Mouse (Mus musculus): ENCODE results near the gene Lrig3.

Gene Lrig3

DNA sequence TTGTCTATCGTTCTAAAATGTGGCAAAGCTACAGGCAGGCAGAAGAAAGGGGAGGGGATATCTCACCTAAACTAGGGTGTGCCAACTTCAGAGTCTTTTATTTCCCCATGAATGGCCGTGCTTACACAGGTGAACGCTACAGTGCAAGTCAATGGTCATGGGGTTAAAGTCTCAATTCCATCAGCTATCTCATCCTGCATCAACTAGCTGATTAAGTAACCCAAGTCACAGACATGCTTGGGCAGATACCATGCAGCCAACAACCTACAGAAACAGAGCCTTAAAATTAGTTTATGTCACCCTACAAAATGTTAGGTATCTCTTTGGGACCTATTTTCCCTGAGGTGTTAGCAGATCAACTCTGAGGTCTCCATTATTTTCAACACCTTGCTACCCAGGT is 1.3 kb upstream of the Lrig3 start:
- DNase-seq (ENCODE audit: low read depth, low spot score) = no peak

DNA sequence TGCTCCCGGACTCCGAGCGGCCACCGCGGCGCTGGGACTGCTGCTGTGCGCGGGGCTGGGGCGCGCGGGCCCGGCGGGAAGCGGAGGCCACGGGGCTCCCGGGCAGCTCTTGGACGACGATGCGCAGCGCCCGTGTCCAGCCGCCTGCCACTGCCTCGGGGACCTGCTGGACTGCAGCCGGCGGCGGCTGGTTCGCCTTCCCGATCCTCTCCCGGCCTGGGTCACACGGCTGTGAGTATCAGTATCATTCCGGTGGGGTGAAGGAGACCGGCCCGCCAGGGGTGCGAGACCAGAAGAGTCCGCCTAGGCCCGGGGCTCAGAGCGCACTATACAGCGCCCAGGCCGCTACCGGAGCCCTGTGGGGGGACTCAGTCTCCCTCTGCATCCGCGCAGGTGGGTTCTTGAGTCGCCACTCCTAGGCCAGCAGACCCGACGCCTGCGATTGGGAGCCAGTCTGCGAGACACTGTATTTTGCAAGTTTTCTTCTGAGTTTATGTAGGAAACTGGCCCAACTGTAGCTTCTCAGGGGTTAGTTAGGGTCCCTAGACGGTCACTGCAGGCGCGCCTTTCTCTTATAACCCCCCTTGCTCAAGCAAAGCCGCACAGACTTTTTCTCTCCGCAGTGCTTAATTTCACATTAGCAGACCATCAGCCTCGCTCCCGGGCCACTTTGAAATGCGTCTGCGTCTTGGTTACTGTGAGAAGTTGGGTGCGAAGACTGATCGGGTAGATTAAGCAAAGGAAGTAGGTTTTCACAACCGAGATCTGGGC is 698 bp downstream of the Lrig3 start:
- no peak for DNase-seq (ENCODE audit: low read depth, low spot score)

DNA sequence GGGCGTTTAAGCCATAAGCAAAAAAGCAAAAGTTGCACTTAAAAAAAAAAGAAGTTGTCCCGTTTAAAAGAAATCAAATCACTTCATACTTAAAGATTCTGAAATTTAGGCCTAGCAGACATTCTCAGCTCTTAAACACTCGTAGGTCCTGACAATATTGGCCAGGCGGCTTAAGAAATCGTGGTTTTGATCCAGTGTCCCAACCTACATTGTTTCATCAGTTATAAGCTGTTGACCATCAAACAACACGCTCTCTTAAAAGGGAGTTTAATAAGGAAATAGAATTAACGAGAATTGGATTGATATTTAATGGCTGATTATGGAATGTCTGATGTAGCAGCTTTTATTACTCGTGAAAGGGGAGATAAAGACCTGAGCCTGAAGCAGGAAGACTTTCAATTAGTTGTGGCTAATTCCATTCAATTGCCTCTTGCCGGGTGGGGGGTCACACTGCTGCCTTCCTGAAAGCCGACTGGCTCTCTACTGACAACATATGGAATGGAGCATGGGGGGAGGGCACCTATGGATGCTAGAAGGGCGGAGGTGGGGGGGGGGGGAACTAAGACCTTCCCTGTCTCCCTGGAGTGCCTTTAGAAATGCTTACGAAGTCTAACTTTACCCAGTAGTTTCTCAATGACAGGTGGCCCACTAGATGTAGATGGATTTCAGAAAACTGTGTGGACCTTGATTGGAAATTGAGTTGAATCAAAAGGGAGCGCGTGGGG is 1.6 kb downstream of the Lrig3 start:
- DNase-seq (ENCODE audit: low read depth, low spot score) = no peak

- no peak for DNase-seq (ENCODE audit: low read depth, low spot score)
Measured at GRCm38 (mm10) chr10:125968191-125969132, 2.5 kb downstream of the Lrig3 start.

DNA sequence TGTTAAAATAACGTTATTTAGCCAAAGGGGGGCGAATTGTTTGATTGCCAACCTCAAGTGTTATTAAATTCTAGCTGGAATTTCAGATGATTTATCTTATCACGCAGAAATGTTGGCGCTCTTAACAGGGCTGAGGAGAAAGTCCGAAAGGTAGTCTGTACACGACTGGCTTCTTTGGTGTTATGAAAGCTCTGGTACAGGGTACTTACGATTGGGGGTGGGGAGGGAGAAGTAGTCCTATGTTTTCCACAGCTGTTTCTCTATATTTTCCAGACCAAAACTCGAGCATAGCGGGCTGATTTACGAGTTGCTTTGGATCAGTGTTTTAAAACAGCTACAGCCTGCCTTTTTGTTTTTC is 3.1 kb downstream of the Lrig3 start:
- no peak for DNase-seq (ENCODE audit: low read depth, low spot score)

DNA sequence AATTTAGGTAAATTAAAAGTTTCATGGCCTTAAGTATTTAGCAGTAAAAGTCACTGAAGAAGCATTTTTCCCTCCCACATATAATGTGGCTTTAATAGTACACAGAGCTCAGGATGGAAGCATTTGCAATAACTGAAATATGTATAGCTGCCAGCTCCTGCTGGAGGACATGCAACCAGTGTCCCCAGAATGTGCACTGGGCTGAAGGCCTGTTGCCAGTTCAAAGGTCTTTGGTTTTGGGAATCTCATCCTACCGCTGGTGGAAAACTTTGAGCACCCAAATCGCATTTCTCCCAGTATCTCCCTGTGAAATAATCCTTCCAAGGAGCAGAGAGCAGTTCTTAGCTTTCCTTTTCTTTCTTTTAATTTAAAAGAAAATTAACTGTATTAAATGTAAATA is 4.1 kb downstream of the Lrig3 start:
- no peak for DNase-seq (ENCODE audit: low read depth, low spot score)

GRCm38 (mm10) chr10:125970500-125970899 is 4.5 kb downstream of the Lrig3 start:
- DNase-seq (ENCODE audit: low read depth, low spot score) = no peak

DNA sequence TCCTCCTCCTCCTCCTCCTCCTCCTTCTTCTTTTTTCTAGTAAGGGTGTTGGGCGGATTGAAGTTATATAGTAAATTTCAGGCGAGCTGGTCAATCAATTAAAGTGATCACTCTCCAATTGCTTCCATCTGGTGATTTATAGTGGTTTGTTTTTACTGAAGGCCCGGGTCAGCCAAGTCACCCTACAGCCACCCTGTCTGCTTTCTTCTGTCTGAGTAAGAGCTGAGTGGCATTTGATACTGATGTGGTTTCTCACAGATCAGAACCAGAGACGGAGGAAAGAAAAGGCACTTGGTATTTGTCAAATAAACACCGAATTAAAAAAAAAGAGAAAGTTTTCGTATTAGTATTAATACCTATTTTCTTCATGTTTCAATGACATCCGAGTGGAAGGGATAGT is 7.8 kb downstream of the Lrig3 start:
- no peak for DNase-seq (ENCODE audit: low read depth, low spot score)

DNA sequence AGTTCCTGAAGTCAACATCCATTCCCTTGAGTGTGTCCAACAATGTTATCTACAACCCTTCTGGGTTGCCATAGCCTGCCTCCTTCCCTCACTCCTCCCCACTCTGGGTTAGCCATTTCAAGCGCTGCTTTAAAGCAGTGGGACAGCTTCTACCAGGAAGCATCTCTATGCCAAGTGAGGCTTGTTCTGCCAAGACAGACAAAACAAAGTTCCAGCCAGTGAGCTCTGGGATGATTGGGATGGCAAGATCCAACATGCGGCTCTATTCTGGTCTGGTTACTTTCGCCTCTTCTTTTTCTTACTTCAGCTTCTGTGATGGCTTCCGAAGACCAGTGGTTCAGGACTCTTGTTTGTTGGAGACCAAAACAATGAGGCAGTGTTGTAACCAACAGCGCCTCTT is 16.0 kb downstream of the Lrig3 start:
- no peak for DNase-seq (ENCODE audit: low read depth, low spot score)

- no peak for DNase-seq (ENCODE audit: low read depth, low spot score)
Measured at GRCm38 (mm10) chr10:125984473-125985035, 18.6 kb downstream of the Lrig3 start.

- DNase-seq (ENCODE audit: low read depth, low spot score) = no peak
Measured at GRCm38 (mm10) chr10:125985795-125986194, 19.8 kb downstream of the Lrig3 start.

GRCm38 (mm10) chr10:125986443-125986842 is 20.5 kb downstream of the Lrig3 start:
- no peak for DNase-seq (ENCODE audit: low read depth, low spot score)

DNA sequence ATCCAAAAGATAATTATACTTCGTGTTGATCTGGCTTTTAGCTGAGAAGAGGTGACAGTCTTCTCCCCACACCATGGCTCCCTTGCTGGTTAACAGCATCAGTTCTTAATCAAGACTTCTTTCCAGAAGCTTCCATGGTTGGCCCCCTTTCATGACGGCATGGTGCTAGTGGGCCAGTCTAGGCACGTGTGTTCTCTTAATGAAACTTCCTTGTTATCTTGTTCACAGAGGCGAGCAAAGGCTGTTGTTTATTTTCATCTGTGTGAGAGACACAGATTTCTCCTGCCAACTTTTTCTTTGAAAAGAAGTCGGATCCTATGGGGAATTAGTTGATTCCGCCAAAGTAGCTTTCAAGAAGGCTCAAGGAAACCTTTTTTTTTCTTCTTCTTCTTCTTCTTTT is 21.3 kb downstream of the Lrig3 start:
- DNase-seq (ENCODE audit: low read depth, low spot score) = no peak

GRCm38 (mm10) chr10:125988037-125988436 is 22.1 kb downstream of the Lrig3 start:
- DNase-seq (ENCODE audit: low read depth, low spot score) = no peak

GRCm38 (mm10) chr10:125989890-125990289 is 23.9 kb downstream of the Lrig3 start:
- no peak for DNase-seq (ENCODE audit: low read depth, low spot score)

GRCm38 (mm10) chr10:125990394-125990793 is 24.4 kb downstream of the Lrig3 start:
- no peak for DNase-seq (ENCODE audit: low read depth, low spot score)

GRCm38 (mm10) chr10:125991819-125992218 is 25.9 kb downstream of the Lrig3 start:
- DNase-seq (ENCODE audit: low read depth, low spot score) = no peak

DNA sequence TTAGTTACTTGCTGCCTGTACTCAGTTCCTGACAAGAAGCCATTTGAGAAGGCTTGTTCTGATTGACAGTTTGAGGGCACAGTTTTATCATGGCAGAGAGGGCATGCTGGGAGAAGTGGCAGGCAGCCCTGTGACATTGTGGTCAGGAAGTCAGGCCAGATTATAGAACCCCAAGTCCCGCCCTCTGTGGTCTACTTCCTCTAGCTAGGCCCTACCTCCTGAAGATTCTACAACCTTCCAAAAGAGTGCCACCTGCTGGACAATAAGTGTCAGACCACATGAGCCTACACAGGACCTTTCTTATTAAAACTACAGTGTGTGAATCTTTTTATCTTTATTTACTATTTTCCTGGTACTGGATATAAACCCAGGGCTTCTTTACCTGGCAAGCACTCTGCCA is 28.9 kb downstream of the Lrig3 start:
- DNase-seq (ENCODE audit: low read depth, low spot score) = no peak

DNA sequence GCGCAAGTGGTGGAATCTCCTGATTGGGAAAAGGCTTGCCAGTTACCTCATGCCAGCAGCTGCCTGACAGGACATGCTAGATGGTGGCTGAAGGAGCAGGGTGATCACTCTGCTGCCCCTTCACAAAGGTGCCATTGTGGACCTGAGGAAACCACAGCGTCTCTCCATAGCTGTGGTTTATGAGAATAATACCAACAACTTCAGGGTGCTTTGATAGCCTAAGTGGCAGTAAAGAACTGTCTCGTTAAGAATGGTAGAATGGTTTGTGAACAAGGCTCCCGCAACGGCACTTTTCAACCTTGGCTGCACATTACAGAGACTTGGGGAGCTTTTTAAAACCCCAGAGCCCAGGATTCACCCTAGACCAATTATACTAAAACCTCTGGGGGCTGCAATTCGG is 29.7 kb downstream of the Lrig3 start:
- no peak for DNase-seq (ENCODE audit: low read depth, low spot score)

GRCm38 (mm10) chr10:125996989-125997388 is 31.0 kb downstream of the Lrig3 start:
- DNase-seq (ENCODE audit: low read depth, low spot score) = no peak

DNA sequence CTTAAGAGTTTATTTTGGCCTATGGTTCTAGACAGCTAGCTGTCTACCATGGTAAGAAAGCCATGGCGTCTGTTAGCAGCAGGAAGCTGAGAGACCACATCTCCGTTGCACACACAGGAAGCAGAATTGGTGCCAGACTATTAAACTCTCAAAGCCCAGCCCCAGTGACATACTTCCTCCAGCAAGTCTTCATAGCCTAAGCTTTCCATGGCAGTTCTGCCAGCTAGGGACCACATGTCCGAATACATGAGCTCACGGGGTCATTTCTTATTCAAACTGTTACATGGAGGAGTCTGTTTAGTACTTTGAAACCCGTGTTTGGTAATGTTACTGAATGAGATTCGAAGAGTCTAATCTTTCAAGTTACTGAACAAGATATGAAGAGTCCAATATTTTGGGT is 33.6 kb downstream of the Lrig3 start:
- DNase-seq (ENCODE audit: low read depth, low spot score) = no peak

- no peak for DNase-seq (ENCODE audit: low read depth, low spot score)
Measured at GRCm38 (mm10) chr10:126000861-126001390, 35.0 kb downstream of the Lrig3 start.
